ENCODE assay signal across 10 mouse cellular contexts in genomic region chr1:171189046-171189445, GRCm38 (mm10). TPM values are rescaled to one million over a fixed set of nuclear protein-coding genes. Genes with fewer than 3 reads are reported as not detected.
DNase-seq lines count a peak whose midpoint lies in the region; ATAC-seq and TF ChIP-seq lines count a peak whose summit lies in the region.
"Had no signal": no experiment of that assay in that cellular context is flagged by ENCODE, and none has a peak within 500 bp of the region (broad histone marks: within the 10 kb centered on the region; RNA-seq: fewer than 3 reads in every experiment).

No protein-coding gene starts in this region.

- in situ Hi-C loops in Patski (cut with MboI; ENCODE audit: low pct_unique_long_range_greater_than_20kb) = no loop called here

- ATAC-seq in kidney, embryonic 16.5 days (ENCODE audit: low FRiP score, low TSS enrichment) = peak; percentile 47
- peak; percentile 14 for ATAC-seq in Patski

- no peak overlapping the region for H3K9ac ChIP-seq in kidney, embryonic 16.5 days (replicated peaks; ENCODE audit: low read length)

- WGBS in kidney, embryonic 16.5 days = 33% methylated on average over 8 of the region's 8 CpGs
- 41% methylated on average over 8 of the region's 8 CpGs for WGBS in kidney, adult 2 months

- CTCF ChIA-PET in Patski (lab: Charles Lee) = interaction anchor here (0.6 to 1.8 kb wide), 6 partner anchors 10 to 31 kb away, joined by 3 to 6 read pairs (median 3); no protein-coding TSS in a partner anchor

- POLR2A ChIA-PET in Patski (lab: Charles Lee) = interaction anchor here (1.3 kb wide), 1 partner anchor 24 kb away, joined by 3 read pairs; the partner anchor contains the start of gene Nr1i3

- DNase-seq in kidney, adult 2 months = no peak
- no peak for DNase-seq in Patski (ENCODE audit: low read depth, low spot score)
- DNase-seq in kidney, postnatal 4 days = peak; percentile 40 to 54
- DNase-seq in spleen, adult 18-20 months = no peak
- no peak for DNase-seq in cerebellum, adult 11-12 months
- no peak for DNase-seq in adrenal gland, adult 8-10 months

- TF ChIP-seq POLR2A in kidney, adult 2 months (IDR thresholded peaks at IDR 0.05; ENCODE audit: low read depth, low read length) = no peak
- no peak for TF ChIP-seq POLR2A in embryonic fibroblast, embryonic 13.5 days (IDR thresholded peaks at IDR 0.05; ENCODE audit: low read depth, low read length)

- H3K4me2 ChIP-seq in kidney, embryonic 16.5 days (replicated peaks; ENCODE audit: low read depth, low read length) = no peak overlapping the region; the same call in 1 of the 2 replicates

- peaks cover 21% of the 10 kb centered on the region for H3K4me1 ChIP-seq in kidney, embryonic 16.5 days (ENCODE audit: insufficient read depth, low read length)
- H3K4me1 ChIP-seq in kidney, adult 2 months (ENCODE audit: control insufficient read depth, insufficient read depth, low read length) = peaks cover 2% of the 10 kb centered on the region
- peaks cover 7% of the 10 kb centered on the region; the same call in 1 of the 2 replicates for H3K4me1 ChIP-seq in embryonic fibroblast, embryonic 13.5 days (ENCODE audit: control insufficient read depth, insufficient read depth, low read length)

- peaks cover 8% of the 10 kb centered on the region for H3K27me3 ChIP-seq in kidney, embryonic 16.5 days (ENCODE audit: insufficient read depth, low read length)
- no peaks in the 10 kb centered on the region for H3K27me3 ChIP-seq in kidney, adult 2 months (replicated peaks; ENCODE audit: control insufficient read depth, insufficient read depth, low read length)
- H3K27me3 ChIP-seq in Patski = no peaks in the 10 kb centered on the region

- no peaks in the 10 kb centered on the region for H3K9me3 ChIP-seq in kidney, embryonic 16.5 days (ENCODE audit: low read length)

- no peak for TF ChIP-seq CTCF in kidney, adult 2 months (conservative IDR thresholded peaks at IDR 0.05; ENCODE audit: insufficient read depth, insufficient read length, low read depth, low read length)
- no peak for TF ChIP-seq CTCF in Patski (IDR thresholded peaks at IDR 0.05)
- TF ChIP-seq CTCF in embryonic fibroblast, embryonic 13.5 days (IDR thresholded peaks at IDR 0.05; ENCODE audit: borderline replicate concordance, insufficient read depth, low read length) = no peak

- peak overlapping the region; percentile 21; the same call in 1 of the 2 replicates for H3K27ac ChIP-seq in kidney, embryonic 16.5 days (ENCODE audit: low read length)
- no peak overlapping the region for H3K27ac ChIP-seq in kidney, adult 2 months (ENCODE audit: insufficient read depth, low read depth, low read length)
- peak overlapping the region; percentile 31; the same call in 1 of the 2 replicates for H3K27ac ChIP-seq in embryonic fibroblast, embryonic 13.5 days (ENCODE audit: insufficient read depth, low read length)

- no peaks in the 10 kb centered on the region for H3K36me3 ChIP-seq in kidney, embryonic 16.5 days (ENCODE audit: insufficient read depth, low read length)
- H3K36me3 ChIP-seq in kidney, adult 2 months (ENCODE audit: control insufficient read depth, insufficient read depth, low read length) = no peaks in the 10 kb centered on the region

- H3K4me3 ChIP-seq in kidney, embryonic 16.5 days (ENCODE audit: low read length) = no peak overlapping the region
- no peak overlapping the region for H3K4me3 ChIP-seq in kidney, adult 2 months (ENCODE audit: insufficient read depth, low read depth, low read length)
- H3K4me3 ChIP-seq in embryonic fibroblast, embryonic 13.5 days (ENCODE audit: insufficient read depth, low read length) = no peak overlapping the region

RNA-seq across cellular contexts. Expression of gene Pcp4l1, which starts 7.0 kb away (rescaled TPM):
- polyA plus RNA-seq in kidney, embryonic 16.5 days (2015; fragmentation: Nextera tagmentation; extraction: Ambion mirVana) = 3.7 and 5.1 TPM in 2 replicates
- 11.2 and 12.8 TPM in 2 replicates for polyA plus RNA-seq in kidney, adult 2 months (2012; rRNA removed)
- polyA plus RNA-seq in Patski (2021) = 0.08 TPM
- polyA plus RNA-seq in embryonic fibroblast, embryonic 13.5 days (2011; ENCODE audit: insufficient read length, low read depth, missing spikeins) = 6.2 and 12.2 TPM in 2 replicates
- total RNA-seq in adrenal gland, adult 8-10 months (2022) = 10 to 100 TPM; 55.7 to 66.0 (median 59.2) TPM
- total RNA-seq: MEL had no signal

RNA-seq across cellular contexts. Expression of gene Nr1i3, which starts 24.7 kb away (rescaled TPM):
- polyA plus RNA-seq in kidney, embryonic 16.5 days (2015; fragmentation: Nextera tagmentation; extraction: Ambion mirVana) = 0.67 and 0.89 TPM in 2 replicates
- polyA plus RNA-seq in kidney, adult 2 months (2012; rRNA removed) = 0.48 and 0.67 TPM in 2 replicates
- 0.54 TPM for polyA plus RNA-seq in Patski (2021)
- not detected in 2 replicates for polyA plus RNA-seq in embryonic fibroblast, embryonic 13.5 days (2011; ENCODE audit: insufficient read length, low read depth, missing spikeins)
- total RNA-seq in adrenal gland, adult 8-10 months (2022) = under 1 TPM in 2 of 4 experiments, not detected in 2; 0.13 to 0.15 TPM
- polyA plus RNA-seq: neural tube, embryonic 11.5 days had no signal

RNA-seq across cellular contexts. Expression of gene Tomm40l, which starts 33.3 kb away (rescaled TPM):
- polyA plus RNA-seq in kidney, embryonic 16.5 days (2015; fragmentation: Nextera tagmentation; extraction: Ambion mirVana) = 40.6 and 44.1 TPM in 2 replicates
- 46.4 and 51.8 TPM in 2 replicates for polyA plus RNA-seq in kidney, adult 2 months (2012; rRNA removed)
- 65.5 TPM for polyA plus RNA-seq in Patski (2021)
- polyA plus RNA-seq in embryonic fibroblast, embryonic 13.5 days (2011; ENCODE audit: insufficient read length, low read depth, missing spikeins) = 26.9 and 29.9 TPM in 2 replicates
- 10 to 100 TPM; 39.1 to 49.2 (median 46.0) TPM for total RNA-seq in adrenal gland, adult 8-10 months (2022)

RNA-seq across cellular contexts. Expression of gene Apoa2, which starts 35.8 kb away (rescaled TPM):
- polyA plus RNA-seq in kidney, embryonic 16.5 days (2015; fragmentation: Nextera tagmentation; extraction: Ambion mirVana) = 22.4 and 32.2 TPM in 2 replicates
- polyA plus RNA-seq in kidney, adult 2 months (2012; rRNA removed) = 19.8 and 20.8 TPM in 2 replicates
- not detected for polyA plus RNA-seq in Patski (2021)
- 1.2 and 1.3 TPM in 2 replicates for polyA plus RNA-seq in embryonic fibroblast, embryonic 13.5 days (2011; ENCODE audit: insufficient read length, low read depth, missing spikeins)
- 1 to 10 TPM; 2.0 to 6.4 (median 4.3) TPM for total RNA-seq in adrenal gland, adult 8-10 months (2022)
- total RNA-seq: MEL had no signal

RNA-seq across cellular contexts. Expression of gene Mpz, which starts 38.5 kb away (rescaled TPM):
- polyA plus RNA-seq in kidney, embryonic 16.5 days (2015; fragmentation: Nextera tagmentation; extraction: Ambion mirVana) = 0.57 and 0.68 TPM in 2 replicates
- polyA plus RNA-seq in kidney, adult 2 months (2012; rRNA removed) = 3.5 and 7.7 TPM in 2 replicates
- polyA plus RNA-seq in Patski (2021) = 0.06 TPM
- 1.2 TPM in 1 of 2 replicates, not detected in the other for polyA plus RNA-seq in embryonic fibroblast, embryonic 13.5 days (2011; ENCODE audit: insufficient read length, low read depth, missing spikeins)
- 1 to 10 TPM in 2 of 4 experiments, under 1 TPM in 2; 0.43 to 1.4 (median 1.2) TPM for total RNA-seq in adrenal gland, adult 8-10 months (2022)
- total RNA-seq: MEL had no signal

Comparison
In these comparisons a context has a peak if more than half of its experiments do, and no peak if none do; other contexts are left out.
1. DNase-seq: peak in kidney, postnatal 4 days (2 of 2); none in kidney, adult 2 months (single experiment), Patski (single experiment), spleen, adult 18-20 months (0 of 2), cerebellum, adult 11-12 months (single experiment) and adrenal gland, adult 8-10 months (single experiment).